Mouse (Mus musculus): ENCODE measurements around the gene Trim2.

DNA sequence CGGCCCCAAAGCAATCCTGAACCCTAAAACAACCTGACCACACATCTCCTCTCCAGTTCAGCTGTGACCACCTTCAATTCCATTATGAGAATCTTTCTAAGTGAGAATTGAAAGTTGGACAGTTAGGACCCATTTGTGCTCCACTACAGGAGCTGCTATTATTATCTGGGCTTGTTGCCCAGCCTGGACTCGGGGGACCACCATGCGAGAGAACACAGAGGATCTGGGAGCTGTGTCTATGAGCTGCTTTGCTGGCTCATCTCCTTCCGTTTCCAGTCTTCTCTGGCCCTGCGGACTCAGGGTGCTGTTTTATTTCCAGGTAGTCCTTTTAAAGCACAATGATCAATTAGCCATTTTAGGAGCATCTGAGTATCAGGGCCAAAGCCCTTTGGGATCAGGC, 839 bp upstream of the Trim2 start:
- TF ChIP-seq POLR2A (IDR thresholded peaks at IDR 0.05; ENCODE audit: borderline replicate concordance, control insufficient read depth, low read depth, low read length): no peak
- TF ChIP-seq CTCF (IDR thresholded peaks at IDR 0.05; ENCODE audit: control insufficient read depth, insufficient read depth, low read length): no peak

Measured in bone marrow, adult 2 months (tissue).